Mouse (Mus musculus): ENCODE measurements around the gene Ifna7.
A peak's percentile ranks its signal among the peaks of the same experiment; 100 is the strongest.
"Not testable (repeated sequence)": the region's sequence is repeated elsewhere in the genome, so short reads cannot be mapped to it uniquely, and the experiment has no call there.

Gene Ifna7

DNA sequence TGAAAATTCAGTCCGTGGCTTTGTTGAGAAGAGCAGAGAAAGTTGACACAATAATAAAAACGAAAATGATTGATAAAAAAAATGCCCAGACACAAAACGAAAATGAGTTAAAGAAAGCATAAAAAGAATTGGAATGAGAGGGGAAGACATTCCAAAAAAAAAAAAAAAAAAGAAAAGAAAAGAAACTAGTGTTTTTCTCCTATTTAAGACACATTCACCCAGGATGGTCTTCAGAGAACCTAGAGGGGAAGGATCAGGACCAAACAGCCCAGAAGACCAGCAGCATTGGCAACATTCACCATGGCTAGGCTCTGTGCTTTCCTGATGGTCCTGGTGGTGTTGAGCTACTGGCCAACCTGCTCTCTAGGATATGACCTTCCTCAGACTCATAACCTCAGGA, at the start of gene Ifna7:
Ifna7 (plus strand) TSS at position 301 of the 400 bp plus-strand sequence.
- no peak for DNase-seq (ENCODE audit: low read depth, low spot score)

DNA sequence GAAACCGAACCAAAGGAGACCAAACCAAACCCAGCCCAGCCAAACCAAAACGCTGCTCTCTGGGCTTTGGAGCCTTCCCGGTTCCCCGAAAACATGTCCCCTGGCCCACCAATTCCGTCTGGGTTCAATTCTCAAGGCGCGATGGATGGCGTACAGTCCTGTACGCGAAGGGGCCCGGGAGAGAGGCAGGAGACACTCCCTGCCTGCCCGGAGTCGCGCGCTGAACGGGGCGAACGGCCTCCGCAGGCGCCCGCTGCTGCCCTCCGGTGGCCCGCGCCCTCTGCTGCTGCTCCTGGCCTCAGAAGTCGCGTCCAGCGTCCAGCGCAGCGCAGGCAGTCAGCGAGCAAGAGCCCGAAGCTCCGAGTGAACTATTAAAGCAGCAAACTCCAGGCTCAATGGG, 42.5 kb upstream of the Ifna7 start, which contains the start of gene Gm13290:
Gm13290 (plus strand) TSS at position 301 of the 400 bp plus-strand sequence.
- not testable (repeated sequence) for DNase-seq (ENCODE audit: low read depth, low spot score)

DNA sequence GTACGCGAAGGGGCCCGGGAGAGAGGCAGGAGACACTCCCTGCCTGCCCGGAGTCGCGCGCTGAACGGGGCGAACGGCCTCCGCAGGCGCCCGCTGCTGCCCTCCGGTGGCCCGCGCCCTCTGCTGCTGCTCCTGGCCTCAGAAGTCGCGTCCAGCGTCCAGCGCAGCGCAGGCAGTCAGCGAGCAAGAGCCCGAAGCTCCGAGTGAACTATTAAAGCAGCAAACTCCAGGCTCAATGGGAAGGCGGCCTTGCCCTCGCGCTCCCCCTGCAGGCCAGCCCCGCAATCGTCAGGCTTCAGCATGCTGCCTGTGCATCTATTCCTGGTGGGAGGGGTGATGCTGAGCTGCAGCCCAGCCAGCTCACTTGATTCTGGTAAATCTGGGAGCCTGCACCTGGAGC, 39.4 kb upstream of the Ifna7 start, which contains the start of gene Gm13289:
Gm13289 (plus strand) TSS at position 301 of the 400 bp plus-strand sequence.
- DNase-seq (ENCODE audit: low read depth, low spot score), result not testable (repeated sequence)

DNA sequence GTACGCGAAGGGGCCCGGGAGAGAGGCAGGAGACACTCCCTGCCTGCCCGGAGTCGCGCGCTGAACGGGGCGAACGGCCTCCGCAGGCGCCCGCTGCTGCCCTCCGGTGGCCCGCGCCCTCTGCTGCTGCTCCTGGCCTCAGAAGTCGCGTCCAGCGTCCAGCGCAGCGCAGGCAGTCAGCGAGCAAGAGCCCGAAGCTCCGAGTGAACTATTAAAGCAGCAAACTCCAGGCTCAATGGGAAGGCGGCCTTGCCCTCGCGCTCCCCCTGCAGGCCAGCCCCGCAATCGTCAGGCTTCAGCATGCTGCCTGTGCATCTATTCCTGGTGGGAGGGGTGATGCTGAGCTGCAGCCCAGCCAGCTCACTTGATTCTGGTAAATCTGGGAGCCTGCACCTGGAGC, 36.5 kb upstream of the Ifna7 start, which contains the start of gene Gm13272:
Gm13272 (plus strand) TSS at position 301 of the 400 bp plus-strand sequence.
- not testable (repeated sequence) for DNase-seq (ENCODE audit: low read depth, low spot score)

DNA sequence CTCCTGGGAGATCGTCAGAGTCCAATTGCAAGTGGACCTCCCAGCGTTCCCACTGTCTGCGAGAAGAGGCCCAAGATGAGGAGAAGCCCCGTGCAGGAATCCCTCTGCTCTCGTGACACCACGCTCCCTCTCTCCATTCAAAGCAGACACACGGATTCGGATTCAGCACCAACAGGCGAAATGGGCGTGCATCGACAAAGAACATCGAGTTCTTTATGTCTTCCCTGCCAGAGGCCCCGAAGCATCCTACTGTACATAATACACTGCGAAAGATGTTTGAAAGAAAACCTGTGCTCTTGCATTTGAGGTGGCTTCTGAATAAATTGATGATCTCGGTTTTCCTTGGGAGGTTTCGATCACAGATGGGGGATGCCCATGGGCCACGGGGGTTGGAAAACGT, 35.7 kb upstream of the Ifna7 start:
- DNase-seq (ENCODE audit: low read depth, low spot score), result not testable (repeated sequence)

DNA sequence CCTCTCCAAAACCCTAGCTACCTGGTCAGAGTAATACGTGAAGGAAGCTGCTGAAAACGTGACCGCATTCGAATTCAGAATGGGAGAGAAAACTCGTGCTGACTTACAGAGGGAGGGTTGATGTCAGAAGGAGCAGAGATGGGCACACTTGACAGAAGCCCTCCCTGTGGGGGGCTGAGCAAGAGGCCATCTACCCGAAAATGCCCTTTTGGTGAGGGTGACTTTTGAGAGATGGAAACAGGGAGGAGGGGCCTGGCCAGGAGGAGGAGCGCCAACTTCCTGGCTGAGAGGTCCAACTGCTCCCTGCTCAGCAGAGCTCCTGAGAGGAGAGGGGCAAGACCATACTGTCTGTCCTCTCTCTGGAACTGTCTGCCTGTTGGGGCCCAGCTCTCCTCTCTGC, 34.2 kb upstream of the Ifna7 start, which contains the start of gene Ifnz:
Ifnz (plus strand) TSS at position 301 of the 400 bp plus-strand sequence.
- DNase-seq (ENCODE audit: low read depth, low spot score), result not testable (repeated sequence)

DNA sequence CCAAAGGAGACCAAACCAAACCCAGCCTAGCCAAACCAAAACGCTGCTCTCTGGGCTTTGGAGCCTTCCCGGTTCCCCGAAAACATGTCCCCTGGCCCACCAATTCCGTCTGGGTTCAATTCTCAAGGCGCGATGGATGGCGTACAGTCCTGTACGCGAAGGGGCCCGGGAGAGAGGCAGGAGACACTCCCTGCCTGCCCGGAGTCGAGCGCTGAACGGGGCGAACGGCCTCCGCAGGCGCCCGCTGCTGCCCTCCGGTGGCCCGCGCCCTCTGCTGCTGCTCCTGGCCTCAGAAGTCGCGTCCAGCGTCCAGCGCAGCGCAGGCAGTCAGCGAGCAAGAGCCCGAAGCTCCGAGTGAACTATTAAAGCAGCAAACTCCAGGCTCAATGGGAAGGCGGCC, 33.7 kb upstream of the Ifna7 start:
- DNase-seq (ENCODE audit: low read depth, low spot score), result not testable (repeated sequence)

DNA sequence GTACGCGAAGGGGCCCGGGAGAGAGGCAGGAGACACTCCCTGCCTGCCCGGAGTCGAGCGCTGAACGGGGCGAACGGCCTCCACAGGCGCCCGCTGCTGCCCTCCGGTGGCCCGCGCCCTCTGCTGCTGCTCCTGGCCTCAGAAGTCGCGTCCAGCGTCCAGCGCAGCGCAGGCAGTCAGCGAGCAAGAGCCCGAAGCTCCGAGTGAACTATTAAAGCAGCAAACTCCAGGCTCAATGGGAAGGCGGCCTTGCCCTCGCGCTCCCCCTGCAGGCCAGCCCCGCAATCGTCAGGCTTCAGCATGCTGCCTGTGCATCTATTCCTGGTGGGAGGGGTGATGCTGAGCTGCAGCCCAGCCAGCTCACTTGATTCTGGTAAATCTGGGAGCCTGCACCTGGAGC, 30.6 kb upstream of the Ifna7 start, which contains the start of gene Gm13276:
Gm13276 (plus strand) TSS at position 301 of the 400 bp plus-strand sequence.
- DNase-seq (ENCODE audit: low read depth, low spot score), result not testable (repeated sequence)

DNA sequence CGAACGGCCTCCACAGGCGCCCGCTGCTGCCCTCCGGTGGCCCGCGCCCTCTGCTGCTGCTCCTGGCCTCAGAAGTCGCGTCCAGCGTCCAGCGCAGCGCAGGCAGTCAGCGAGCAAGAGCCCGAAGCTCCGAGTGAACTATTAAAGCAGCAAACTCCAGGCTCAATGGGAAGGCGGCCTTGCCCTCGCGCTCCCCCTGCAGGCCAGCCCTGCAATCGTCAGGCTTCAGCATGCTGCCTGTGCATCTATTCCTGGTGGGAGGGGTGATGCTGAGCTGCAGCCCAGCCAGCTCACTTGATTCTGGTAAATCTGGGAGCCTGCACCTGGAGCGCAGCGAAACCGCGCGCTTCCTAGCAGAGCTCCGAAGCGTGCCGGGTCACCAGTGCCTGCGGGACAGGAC, 27.6 kb upstream of the Ifna7 start, which contains the start of gene Gm13277:
Gm13277 (plus strand) TSS at position 231 of the 400 bp plus-strand sequence.
- not testable (repeated sequence) for DNase-seq (ENCODE audit: low read depth, low spot score)

DNA sequence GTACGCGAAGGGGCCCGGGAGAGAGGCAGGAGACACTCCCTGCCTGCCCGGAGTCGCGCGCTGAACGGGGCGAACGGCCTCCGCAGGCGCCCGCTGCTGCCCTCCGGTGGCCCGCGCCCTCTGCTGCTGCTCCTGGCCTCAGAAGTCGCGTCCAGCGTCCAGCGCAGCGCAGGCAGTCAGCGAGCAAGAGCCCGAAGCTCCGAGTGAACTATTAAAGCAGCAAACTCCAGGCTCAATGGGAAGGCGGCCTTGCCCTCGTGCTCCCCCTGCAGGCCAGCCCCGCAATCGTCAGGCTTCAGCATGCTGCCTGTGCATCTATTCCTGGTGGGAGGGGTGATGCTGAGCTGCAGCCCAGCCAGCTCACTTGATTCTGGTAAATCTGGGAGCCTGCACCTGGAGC, 24.8 kb upstream of the Ifna7 start, which contains the start of gene Gm13278:
Gm13278 (plus strand) TSS at position 301 of the 400 bp plus-strand sequence.
- not testable (repeated sequence) for DNase-seq (ENCODE audit: low read depth, low spot score)

DNA sequence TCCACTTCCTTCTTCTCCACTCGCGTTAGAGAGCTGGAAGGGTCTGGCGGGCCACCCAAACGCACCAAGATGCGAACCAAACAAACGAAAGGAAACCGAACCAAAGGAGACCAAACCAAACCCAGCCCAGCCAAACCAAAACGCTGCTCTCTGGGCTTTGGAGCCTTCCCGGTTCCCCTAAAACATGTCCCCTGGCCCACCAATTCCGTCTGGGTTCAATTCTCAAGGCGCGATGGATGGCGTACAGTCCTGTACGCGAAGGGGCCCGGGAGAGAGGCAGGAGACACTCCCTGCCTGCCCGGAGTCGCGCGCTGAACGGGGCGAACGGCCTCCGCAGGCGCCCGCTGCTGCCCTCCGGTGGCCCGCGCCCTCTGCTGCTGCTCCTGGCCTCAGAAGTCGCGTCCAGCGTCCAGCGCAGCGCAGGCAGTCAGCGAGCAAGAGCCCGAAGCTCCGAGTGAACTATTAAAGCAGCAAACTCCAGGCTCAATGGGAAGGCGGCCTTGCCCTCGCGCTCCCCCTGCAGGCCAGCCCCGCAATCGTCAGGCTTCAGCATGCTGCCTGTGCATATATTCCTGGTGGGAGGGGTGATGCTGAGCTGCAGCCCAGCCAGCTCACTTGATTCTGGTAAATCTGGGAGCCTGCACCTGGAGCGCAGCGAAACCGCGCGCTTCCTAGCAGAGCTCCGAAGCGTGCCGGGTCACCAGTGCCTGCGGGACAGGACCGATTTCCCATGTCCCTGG, 21.9 kb upstream of the Ifna7 start, which contains the start of gene Gm13275:
Gm13275 (plus strand) TSS at position 552 of the 740 bp plus-strand sequence.
- DNase-seq (ENCODE audit: low read depth, low spot score), result not testable (repeated sequence)

DNA sequence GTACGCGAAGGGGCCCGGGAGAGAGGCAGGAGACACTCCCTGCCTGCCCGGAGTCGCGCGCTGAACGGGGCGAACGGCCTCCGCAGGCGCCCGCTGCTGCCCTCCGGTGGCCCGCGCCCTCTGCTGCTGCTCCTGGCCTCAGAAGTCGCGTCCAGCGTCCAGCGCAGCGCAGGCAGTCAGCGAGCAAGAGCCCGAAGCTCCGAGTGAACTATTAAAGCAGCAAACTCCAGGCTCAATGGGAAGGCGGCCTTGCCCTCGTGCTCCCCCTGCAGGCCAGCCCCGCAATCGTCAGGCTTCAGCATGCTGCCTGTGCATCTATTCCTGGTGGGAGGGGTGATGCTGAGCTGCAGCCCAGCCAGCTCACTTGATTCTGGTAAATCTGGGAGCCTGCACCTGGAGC, 18.9 kb upstream of the Ifna7 start, which contains the start of gene Gm13279:
Gm13279 (plus strand) TSS at position 301 of the 400 bp plus-strand sequence.
- DNase-seq (ENCODE audit: low read depth, low spot score), result not testable (repeated sequence)

DNA sequence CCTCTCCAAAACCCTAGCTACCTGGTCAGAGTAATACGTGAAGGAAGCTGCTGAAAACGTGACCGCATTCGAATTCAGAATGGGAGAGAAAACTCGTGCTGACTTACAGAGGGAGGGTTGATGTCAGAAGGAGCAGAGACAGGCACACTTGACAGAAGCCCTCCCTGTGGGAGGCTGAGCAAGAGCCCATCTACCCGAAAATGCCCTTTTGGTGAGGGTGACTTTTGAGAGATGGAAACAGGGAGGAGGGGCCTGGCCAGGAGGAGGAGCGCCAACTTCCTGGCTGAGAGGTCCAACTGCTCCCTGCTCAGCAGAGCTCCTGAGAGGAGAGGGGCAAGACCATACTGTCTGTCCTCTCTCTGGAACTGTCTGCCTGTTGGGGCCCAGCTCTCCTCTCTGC, 16.7 kb upstream of the Ifna7 start, which contains the start of gene Gm13285:
Gm13285 (plus strand) TSS at position 301 of the 400 bp plus-strand sequence.
- not testable (repeated sequence) for DNase-seq (ENCODE audit: low read depth, low spot score)

DNA sequence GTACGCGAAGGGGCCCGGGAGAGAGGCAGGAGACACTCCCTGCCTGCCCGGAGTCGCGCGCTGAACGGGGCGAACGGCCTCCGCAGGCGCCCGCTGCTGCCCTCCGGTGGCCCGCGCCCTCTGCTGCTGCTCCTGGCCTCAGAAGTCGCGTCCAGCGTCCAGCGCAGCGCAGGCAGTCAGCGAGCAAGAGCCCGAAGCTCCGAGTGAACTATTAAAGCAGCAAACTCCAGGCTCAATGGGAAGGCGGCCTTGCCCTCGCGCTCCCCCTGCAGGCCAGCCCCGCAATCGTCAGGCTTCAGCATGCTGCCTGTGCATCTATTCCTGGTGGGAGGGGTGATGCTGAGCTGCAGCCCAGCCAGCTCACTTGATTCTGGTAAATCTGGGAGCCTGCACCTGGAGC, 13.1 kb upstream of the Ifna7 start, which contains the start of gene Gm13287:
Gm13287 (plus strand) TSS at position 301 of the 400 bp plus-strand sequence.
- not testable (repeated sequence) for DNase-seq (ENCODE audit: low read depth, low spot score)

DNA sequence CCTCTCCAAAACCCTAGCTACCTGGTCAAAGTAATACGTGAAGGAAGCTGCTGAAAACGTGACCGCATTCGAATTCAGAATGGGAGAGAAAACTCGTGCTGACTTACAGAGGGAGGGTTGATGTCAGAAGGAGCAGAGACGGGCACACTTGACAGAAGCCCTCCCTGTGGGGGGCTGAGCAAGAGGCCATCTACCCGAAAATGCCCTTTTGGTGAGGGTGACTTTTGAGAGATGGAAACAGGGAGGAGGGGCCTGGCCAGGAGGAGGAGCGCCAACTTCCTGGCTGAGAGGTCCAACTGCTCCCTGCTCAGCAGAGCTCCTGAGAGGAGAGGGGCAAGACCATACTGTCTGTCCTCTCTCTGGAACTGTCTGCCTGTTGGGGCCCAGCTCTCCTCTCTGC, 10.8 kb upstream of the Ifna7 start, which contains the start of gene Gm13288:
Gm13288 (plus strand) TSS at position 301 of the 400 bp plus-strand sequence.
- not testable (repeated sequence) for DNase-seq (ENCODE audit: low read depth, low spot score)

DNA sequence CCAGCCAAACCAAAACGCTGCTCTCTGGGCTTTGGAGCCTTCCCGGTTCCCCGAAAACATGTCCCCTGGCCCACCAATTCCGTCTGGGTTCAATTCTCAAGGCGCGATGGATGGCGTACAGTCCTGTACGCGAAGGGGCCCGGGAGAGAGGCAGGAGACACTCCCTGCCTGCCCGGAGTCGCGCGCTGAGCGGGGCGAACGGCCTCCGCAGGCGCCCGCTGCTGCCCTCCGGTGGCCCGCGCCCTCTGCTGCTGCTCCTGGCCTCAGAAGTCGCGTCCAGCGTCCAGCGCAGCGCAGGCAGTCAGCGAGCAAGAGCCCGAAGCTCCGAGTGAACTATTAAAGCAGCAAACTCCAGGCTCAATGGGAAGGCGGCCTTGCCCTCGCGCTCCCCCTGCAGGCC, 10.3 kb upstream of the Ifna7 start:
- not testable (repeated sequence) for DNase-seq (ENCODE audit: low read depth, low spot score)

DNA sequence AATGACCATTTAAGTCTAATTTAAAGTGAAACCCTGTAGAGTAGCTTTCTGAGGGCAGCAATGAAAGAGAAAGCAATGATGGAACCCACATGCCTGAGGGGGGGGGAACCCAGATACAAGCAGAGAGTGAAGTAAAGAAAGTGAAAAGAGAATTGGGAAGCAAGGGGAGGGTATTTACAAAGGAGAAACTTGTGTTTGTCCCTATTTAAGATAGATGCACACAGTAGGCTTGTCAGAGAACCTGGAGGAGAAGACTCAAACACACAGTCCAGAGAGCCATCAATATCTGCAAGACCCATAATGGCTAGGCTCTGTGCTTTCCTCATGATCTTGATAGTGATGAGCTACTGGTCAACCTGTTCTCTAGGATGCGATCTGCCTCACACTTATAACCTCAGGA, 3.6 kb downstream of the Ifna7 start, which contains the start of gene Ifna11:
Ifna11 (plus strand) TSS at position 301 of the 400 bp plus-strand sequence.
- DNase-seq (ENCODE audit: low read depth, low spot score), result no peak

DNA sequence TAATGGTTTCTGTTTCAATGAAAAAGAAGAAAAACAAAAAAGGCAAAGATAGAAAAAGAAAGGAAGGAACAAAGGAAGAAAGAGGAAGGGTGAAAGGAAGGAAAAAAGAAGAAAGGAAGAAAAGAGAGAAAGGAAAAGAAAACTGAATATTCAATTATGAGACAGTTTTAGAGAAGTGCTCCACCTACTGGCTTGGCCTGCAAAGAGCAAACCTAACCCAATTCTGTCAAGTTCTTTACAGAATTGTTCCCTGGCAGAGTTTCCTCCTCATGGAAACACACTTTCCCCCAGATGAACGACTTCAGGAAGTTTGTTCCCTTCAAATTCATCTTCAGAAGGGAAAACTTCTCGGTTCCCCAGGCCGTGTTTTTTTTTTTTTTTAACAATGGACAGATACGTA, 7.0 kb downstream of the Ifna7 start:
- no peak for DNase-seq (ENCODE audit: low read depth, low spot score)

DNA sequence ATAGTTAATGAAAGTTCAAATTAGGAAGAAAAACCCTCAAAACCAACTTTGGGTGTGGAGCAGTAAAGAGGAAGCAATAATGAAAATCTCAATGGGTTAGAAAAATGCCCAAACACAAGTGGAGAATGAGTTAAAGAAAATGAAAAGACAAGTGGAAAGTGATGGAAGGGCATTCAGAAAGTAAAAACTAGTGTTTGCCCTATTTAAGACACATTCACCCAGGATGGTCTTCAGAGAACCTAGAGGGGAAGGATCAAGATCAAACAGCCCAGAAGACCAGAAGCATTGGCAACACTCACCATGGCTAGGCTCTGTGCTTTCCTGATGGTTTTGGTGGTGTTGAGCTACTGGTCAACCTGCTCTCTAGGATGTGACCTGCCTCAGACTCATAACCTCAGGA, 11.1 kb downstream of the Ifna7 start, which contains the start of gene Ifna6:
Ifna6 (plus strand) TSS at position 301 of the 400 bp plus-strand sequence.
- DNase-seq (ENCODE audit: low read depth, low spot score), result not testable (repeated sequence)

DNA sequence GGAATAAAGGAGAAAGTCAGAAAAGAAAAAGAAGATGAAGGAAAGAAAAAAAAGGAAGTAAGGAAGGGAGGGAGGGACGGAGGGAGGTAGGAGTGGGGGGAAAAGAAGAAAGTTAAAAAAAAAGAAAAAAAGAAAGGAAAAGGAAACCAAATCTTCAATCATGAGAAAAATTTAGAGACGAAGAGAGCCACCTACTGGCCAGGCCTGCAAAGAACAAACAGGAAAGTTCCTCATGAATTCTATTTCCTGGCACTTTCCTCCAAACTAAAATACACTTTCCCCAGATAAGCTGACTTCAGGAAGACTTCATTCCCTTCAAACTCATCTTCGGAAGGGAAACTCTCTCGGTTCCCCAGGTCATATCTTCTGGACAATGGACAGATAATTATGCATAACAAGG, 14.5 kb downstream of the Ifna7 start:
- peak; percentile 18 for DNase-seq (ENCODE audit: low read depth, low spot score)

DNA sequence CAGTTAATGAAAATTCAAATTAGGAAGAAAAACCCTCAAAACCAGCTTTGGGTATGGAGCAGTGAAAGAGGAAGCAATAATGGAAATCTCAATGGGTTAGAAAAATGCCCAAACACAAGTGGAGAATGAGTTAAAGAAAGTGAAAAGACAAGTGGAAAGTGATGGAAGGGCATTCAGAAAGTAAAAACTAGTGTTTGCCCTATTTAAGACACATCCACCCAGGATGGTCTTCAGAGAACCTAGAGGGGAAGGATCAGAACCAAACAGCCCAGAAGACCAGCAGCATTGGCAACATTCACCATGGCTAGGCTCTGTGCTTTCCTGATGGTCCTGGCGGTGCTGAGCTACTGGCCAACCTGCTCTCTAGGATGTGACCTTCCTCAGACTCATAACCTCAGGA, 19.2 kb downstream of the Ifna7 start, which contains the start of gene Ifna5:
Ifna5 (plus strand) TSS at position 301 of the 400 bp plus-strand sequence.
- DNase-seq (ENCODE audit: low read depth, low spot score), result not testable (repeated sequence)

DNA sequence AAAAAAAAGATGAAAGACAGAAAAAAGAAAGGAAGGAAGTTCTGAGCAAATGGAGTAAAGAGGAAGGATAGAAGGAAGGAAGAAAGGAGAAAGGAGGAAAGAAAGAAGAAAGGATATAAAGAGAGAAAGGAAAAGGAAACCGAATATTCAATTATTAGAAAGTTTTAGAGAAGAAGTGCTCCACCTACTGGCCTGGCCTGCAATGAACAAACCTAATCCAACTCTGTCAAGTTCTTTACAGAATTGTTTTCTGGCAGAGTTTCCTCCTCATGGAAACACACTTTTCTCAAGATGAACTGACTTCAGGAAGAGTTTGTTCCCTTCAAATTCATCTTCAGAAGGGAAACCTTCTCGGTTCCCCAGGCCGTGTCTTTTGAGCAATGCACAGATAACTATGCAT, 22.8 kb downstream of the Ifna7 start:
- DNase-seq (ENCODE audit: low read depth, low spot score), result peak; percentile 10
